Mouse (Mus musculus): Measurements from ENCODE around the gene Erbb2.
"Not testable (repeated sequence)": the region's sequence is repeated elsewhere in the genome, so short reads cannot be mapped to it uniquely, and the experiment has no call there.

The Erbb2 gene

DNA sequence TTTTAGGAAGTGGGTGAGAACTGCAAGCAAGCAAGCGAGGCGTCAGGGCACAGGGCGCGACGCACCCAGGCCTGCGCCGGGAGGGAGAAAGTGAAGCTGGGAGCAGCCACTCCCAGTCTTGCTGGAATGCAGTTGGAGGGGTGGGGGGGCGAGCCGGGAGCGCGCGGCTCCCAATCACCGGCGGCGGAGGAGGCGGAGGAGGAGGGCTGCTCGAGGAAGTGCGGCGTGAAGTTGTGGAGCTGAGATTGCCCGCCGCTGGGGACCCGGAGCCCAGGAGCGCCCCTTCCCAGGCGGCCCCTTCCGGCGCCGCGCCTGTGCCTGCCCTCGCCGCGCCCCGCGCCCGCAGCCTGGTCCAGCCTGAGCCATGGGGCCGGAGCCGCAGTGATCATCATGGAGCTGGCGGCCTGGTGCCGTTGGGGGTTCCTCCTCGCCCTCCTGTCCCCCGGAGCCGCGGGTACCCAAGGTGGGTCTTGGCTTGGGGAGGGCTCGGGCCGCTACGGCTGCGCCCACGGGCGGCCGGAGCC is at the start of gene Erbb2:
Gene Erbb2 (plus strand): TSS at position 198 of the 524 bp plus-strand sequence.
- DNase-seq (ENCODE audit: low read depth): peak; percentile 43

GRCm38 (mm10) chr11:98363817-98364216 is 48.5 kb upstream of the Erbb2 start:
- no peak for DNase-seq (ENCODE audit: low read depth)

DNA sequence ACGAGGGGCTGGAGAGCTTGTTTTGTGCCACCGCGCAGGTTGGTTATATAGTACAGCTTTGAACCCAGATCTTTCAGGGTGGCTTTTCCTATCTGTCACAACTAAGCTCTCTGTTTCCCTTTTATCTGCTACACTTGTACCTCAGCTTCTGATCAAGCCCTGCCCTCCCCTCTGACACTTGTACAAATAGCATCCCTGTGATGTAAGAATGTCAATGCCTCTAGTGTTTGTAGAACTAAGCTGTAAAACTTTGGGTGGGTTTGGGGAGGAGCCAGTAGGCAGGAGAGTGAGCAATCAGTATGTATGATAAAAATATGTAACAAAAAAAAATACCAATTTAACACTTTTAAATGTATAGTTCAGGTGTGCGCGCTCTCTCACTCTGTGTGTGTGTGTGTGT is 47.9 kb upstream of the Erbb2 start:
- no peak for DNase-seq (ENCODE audit: low read depth)

- no peak for DNase-seq (ENCODE audit: low read depth)
These were observed 46.0 kb upstream of the Erbb2 start for GRCm38 (mm10) chr11:98366290-98366689.

GRCm38 (mm10) chr11:98367171-98367862 is 45.0 kb upstream of the Erbb2 start:
- no peak for DNase-seq (ENCODE audit: low read depth)

GRCm38 (mm10) chr11:98367863-98368186 is 44.4 kb upstream of the Erbb2 start:
- no peak for DNase-seq (ENCODE audit: low read depth)

DNA sequence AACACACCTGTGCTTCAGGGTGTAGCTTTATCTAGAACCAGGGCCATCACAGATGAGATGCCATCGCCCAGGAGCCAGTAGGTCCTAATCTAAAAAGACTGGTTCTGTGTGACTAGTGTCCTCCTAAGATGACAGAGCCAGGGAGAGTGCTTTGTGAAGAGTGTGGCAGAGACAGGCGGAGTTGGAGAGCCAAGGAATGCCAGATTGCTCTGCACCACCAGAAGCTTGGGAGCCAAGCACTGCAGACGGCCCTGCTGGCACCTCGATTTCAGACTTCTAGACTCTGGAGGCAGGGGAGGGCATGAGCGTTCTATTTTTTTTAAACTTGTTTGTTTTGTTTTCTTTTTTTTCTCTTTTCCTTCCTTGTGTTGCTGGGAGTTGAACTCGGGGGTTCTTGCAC is 42.9 kb upstream of the Erbb2 start:
- DNase-seq (ENCODE audit: low read depth): no peak

DNA sequence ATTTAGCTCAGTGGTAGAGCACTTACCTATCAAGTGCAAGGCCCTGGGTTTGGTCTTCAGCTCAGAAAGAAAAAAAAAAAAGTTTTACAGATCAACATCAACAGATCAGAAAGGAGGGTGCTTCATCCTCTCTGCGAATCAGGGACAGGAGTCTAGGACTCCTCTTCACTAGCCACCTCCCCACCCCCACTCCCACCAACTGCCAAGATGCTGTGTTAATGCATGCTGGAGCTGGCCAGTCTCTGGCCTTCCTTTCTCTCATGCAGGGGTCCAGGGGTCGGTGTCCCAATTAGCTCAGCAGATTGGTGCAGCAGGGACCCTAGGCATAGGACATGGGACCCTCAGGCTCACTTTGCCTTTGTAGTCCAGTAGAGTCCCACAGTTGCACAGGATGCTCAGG is 41.7 kb upstream of the Erbb2 start:
- no peak for DNase-seq (ENCODE audit: low read depth)

DNA sequence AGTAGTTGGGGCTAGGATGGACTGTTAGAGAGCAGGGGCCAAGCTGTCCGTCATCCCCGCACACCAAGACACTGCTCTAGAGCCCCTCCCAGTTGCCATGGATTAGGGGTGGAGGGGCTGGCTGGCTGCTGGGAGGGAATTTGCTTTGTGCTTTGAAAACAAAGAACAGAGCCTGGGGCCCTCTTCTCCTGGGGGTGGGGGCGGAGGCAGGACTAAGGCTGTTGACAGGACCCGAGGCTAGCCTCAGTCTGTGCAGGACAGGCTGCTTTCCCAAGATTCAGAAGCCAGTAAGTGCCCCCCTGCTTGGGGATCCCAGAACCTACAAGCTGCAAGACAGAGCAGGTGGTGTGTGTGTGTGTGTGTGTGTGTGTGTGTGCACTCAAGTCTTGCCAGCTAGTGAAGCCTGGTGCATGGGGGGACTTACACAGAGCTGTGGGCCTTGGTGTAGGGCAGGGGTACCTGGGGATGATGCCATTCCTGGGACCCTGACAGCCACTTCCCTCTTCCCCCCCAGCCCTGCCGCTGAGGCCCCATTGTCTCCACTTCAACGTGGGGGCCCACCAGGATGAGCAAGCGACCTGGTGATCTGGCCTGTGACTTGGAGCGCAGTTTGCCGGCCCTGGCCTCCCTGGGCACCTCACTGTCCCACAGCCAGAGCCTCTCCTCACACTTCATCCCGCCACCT is 40.6 kb upstream of the Erbb2 start:
- DNase-seq (ENCODE audit: low read depth): no peak

DNA sequence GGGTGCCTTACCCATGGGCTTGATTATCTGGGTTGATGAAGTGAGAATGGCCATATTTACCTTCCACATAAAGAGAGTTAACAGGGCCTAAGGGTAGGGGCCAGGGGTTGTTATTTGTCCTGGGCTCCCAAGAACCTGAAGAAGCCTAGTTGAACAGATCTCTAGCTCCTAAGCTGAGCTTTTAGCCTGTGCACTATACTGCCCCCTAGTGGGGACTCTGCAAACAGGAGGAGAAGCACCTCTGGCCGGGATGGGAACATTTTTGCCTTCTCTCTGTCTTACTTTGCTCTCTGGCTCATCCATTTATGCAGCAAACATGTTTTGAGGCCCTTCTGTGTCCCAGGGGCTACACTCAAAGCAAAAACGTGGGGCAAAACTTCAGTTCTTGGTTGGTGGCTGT is 39.9 kb upstream of the Erbb2 start:
- DNase-seq (ENCODE audit: low read depth): peak; percentile 84

DNA sequence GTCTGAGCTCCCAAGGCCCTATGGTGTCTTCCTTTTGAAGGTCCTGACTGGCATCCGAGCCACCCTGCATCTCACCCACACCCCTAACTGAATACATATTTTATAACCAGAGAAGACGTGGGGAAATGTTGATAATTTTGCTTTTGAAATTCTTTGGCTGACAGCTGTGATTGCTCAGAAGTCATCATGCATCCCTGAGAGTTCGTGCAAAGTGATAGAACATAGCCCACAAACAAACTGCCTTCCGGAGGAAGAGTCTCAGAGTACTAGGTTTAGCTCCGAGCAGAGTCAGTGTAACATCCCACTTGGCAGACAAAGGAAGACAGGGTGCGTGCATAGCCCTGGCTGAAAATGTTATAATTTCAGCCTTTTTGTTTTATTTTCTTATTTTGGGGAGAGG is 39.0 kb upstream of the Erbb2 start:
- DNase-seq (ENCODE audit: low read depth): no peak

DNA sequence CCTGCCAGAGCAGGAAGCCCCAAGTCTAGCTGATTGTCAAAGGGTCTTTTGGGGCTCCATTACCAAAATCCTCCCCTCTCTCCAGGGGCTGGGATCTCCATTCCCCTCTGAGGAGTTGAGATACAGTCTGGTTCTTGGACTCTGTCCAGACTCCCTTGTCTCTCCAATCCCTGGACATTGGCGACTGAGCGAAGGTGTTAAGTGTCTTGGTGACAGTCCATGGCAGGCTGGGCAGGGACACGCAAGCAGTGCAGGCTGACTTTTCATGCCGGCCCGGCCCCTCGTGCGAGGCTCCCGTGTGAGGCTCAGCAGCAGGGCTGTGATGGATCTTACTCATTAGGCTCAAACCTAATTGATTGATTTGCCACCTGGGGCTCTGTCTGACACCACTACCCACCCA is 38.0 kb upstream of the Erbb2 start:
- no peak for DNase-seq (ENCODE audit: low read depth)

DNA sequence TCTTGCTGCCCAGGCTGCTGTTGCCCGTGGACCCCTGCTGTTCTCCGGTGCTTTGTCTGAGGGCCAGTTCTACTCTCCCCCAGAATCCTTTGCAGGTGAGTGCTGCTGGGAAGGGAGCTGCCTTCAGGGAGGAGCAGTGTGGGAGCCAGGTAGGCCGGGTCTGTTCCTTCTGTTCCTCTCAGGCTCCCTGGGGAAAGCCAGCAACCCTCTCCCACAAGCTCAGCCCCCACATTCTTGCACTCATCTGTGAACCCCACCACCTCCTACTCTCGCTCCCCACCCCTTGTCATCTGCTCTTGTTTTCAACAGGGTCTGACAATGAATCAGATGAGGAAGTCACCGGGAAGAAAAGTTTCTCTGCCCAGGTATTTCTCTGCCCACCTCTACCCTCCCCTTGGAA is 35.5 kb upstream of the Erbb2 start:
- DNase-seq (ENCODE audit: low read depth): no peak

- DNase-seq (ENCODE audit: low read depth): no peak
These were observed 34.5 kb upstream of the Erbb2 start for GRCm38 (mm10) chr11:98377787-98378186.

- DNase-seq (ENCODE audit: low read depth): no peak
These were observed 32.9 kb upstream of the Erbb2 start for GRCm38 (mm10) chr11:98379379-98379778.

- DNase-seq (ENCODE audit: low read depth): no peak
These were observed 32.2 kb upstream of the Erbb2 start for GRCm38 (mm10) chr11:98380106-98380505.

GRCm38 (mm10) chr11:98381651-98382050 is 30.6 kb upstream of the Erbb2 start:
- DNase-seq (ENCODE audit: low read depth): no peak

DNA sequence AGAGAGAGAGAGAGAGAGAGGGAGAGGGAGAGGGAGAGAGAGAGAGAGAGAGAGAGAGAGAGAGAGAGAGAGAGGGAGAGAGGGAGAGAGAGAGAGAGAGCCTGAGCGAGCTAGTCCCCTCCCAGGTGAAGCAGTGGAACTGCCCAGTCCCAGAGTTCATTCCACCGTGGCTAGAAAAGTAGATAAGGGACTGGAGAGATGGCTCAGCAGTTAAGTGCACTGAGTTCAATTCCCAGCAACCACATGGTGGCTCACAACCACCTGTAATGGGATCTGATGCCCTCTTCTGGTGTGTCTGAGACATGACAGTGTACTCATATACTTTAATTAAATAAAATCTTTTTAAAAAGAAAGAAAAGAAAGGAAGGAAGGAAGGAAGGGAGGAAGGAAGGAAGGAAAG is 29.9 kb upstream of the Erbb2 start:
- not testable (repeated sequence) for DNase-seq (ENCODE audit: low read depth)

DNA sequence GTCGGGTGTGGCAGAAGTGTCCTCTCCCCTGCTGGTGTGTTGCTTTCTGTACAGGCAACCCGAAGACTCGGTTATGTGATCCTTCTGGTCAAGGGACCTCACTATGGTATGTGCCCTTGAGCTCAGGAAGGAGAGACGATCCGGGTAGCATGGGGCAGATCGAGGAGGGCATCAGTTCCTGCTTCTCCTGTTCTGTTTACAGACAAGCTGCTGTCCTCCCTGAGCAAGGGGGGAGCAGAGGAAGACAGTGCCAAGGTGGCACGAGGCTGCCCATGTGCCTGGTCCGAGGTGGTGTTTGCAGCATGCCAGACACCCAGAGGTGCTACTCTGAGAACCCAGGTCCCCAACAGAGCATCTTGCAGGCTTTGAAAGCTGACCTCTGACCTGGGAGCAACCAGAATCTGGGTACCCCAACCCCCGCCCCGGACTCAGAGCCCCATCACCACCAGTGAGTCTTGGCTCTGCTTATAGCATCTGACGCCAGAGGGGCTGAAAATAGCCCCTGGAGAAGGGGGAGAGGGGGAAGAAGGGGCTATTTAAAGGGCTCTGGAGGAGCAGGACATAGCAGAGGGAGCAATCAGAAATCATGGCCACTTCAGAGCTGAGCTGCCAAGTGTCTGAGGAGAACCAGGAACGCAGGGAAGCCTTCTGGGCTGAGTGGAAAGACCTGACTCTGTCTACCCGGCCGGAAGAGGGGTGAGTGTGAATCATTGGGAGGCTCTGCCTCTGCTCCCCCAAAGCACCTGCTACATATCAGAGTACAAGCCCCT is 28.8 kb upstream of the Erbb2 start, which contains the start of gene Tcap:
Gene Tcap (plus strand): TSS at position 551 of the 770 bp plus-strand sequence.
- no peak for DNase-seq (ENCODE audit: low read depth)

- no peak for DNase-seq (ENCODE audit: low read depth)
These were observed 28.1 kb upstream of the Erbb2 start for GRCm38 (mm10) chr11:98384216-98384615.

DNA sequence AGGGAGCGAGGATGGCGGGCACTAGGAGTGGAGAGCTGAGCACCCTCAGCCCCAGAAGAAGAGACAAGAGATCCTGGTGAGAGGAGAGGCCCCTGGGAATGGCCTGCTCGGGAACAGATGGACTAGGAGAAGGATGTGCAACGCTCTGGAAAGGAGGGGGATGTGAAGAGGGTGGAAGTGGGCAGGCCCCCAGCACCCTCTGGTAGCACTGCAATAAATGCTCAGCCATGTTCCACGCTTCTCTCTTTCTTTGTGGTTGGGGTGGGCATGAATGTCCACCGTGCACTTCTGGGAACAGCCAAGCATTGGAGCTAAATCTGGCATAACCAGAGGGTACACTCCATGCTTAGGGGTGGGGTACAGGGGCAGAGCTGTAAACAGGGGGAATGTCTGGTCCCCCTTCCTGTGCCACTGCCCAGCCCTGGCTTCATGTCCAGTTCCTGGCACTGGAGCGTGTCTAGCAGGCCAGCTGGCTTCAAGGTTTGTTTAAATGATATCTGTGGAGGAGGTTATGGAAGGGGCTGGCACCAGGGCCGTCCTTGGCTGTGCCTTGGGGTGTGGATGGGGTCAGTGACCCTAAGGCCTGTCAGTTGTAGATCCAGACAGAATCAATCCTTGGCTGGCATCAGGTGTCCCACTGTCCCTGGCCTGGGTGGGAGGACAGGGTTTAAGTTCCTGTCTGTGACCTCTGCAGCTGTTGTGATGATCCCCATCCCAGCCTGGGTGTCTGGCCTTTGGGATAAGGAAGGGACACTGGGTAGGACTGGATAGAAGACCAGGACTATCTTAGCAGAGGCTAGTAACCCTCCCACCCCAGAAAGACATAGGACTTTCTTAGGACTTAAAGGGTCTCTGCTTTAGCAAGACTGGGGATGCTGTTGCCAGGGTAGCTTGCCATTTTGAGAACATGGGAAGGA is 27.3 kb upstream of the Erbb2 start:
- no peak for DNase-seq (ENCODE audit: low read depth)

All from induced T-regulatory cell, adult 2 months (primary cell).